Mouse (Mus musculus): ENCODE data around the gene Kcnma1. TPM values are rescaled to one million over a fixed set of nuclear protein-coding genes. Genes with fewer than 3 reads are reported as not detected.

Gene Kcnma1
- polyA plus RNA-seq, 1 experiment from 2014 or later, result 1.1 TPM

DNA sequence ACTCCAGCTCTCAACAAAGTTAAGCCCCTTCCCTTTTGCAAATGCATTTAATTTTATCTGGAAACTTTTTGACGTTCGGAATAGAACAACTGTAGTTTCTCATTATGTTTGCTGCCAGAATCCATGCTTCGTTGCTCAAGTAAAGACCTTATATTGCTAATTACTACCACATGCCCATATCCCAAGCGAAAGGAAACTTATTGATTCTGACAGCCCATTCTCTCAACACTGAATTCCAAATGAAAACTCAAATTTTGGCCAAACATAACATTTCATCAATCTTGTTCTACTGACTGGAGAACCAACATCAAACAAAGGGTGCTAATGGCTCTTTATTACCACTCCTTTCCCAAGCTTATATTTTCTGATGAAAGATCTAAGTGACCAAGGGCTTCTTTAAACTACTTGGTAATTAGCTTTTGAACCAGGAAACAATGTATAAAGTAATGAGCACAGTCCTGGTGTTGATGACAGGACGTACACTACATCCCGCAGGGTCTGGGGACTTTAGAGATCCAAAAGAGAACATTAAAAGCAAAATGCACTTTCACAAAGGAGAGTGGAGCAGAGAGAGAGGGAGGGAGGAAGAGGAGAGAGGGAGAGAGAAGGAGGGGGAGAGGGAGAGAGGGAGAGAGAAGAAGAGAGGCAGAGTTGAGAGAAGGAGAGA is 490.3 kb downstream of the Kcnma1 start:
- H3K4me1 ChIP-seq (ENCODE audit: control insufficient read depth, insufficient read depth, low read length), result no peaks in the 10 kb centered on the region
- DNase-seq (ENCODE audit: low spot score, missing footprints) (no peak), ATAC-seq (ENCODE audit: low FRiP score) (no peak)
- no peak overlapping the region for H3K27ac ChIP-seq (ENCODE audit: low read depth, low read length)
- WGBS, result 85% methylated on average over 6 of the region's 6 CpGs
- H3K4me3 ChIP-seq (ENCODE audit: low read depth, low read length), result no peak overlapping the region
- H3K27me3 ChIP-seq (ENCODE audit: control insufficient read depth, insufficient read depth, low read length), result no peaks in the 10 kb centered on the region
- H3K4me2 ChIP-seq, result no peak overlapping the region
- no peaks in the 10 kb centered on the region for H3K36me3 ChIP-seq (ENCODE audit: control insufficient read depth, insufficient read depth, low read length)
- no peaks in the 10 kb centered on the region for H3K9me3 ChIP-seq (ENCODE audit: control insufficient read depth, low read length)
- H3K9ac ChIP-seq (ENCODE audit: low read length), result no peak overlapping the region

DNA sequence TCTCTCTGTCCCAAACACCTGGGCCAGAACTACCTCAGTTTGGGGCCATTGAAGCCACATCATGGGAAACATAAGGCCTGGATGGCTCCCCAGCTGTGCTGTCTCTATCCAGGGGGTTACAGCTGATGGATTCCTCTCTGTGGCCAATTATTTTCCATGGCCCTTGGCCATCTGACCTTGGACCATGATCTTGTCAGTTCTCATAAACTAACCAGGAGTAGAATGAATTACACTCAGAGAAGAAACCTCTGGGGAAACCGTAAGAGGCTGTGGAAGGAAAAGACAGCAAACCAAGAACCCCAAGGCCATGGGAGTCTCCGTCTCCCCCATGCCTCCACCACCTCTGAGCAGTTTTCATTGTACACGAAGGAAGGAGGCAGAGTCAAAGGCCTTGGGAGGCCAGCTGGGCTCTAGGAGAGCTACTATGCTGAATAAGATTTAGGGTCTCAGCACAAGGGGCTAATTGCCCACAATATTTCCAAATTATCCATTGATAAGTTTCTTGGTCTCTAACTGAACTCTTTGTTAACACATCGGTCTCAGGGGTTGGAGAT is 491.6 kb downstream of the Kcnma1 start:
- DNase-seq (ENCODE audit: low spot score, missing footprints), result no peak
- Histone ChIP-seq H3K4me3 (ENCODE audit: low read depth, low read length) (no peak overlapping the region), H3K4me2 (no peak overlapping the region), H3K27me3 (ENCODE audit: control insufficient read depth, insufficient read depth, low read length) (no peaks in the 10 kb centered on the region), H3K4me1 (ENCODE audit: control insufficient read depth, insufficient read depth, low read length) (no peaks in the 10 kb centered on the region), H3K27ac (ENCODE audit: low read depth, low read length) (no peak overlapping the region), H3K9me3 (ENCODE audit: control insufficient read depth, low read length) (no peaks in the 10 kb centered on the region), H3K36me3 (ENCODE audit: control insufficient read depth, insufficient read depth, low read length) (no peaks in the 10 kb centered on the region), H3K9ac (ENCODE audit: low read length) (no peak overlapping the region)
- 83% methylated on average over 4 of the region's 4 CpGs for WGBS
- no peak for ATAC-seq (ENCODE audit: low FRiP score)

DNA sequence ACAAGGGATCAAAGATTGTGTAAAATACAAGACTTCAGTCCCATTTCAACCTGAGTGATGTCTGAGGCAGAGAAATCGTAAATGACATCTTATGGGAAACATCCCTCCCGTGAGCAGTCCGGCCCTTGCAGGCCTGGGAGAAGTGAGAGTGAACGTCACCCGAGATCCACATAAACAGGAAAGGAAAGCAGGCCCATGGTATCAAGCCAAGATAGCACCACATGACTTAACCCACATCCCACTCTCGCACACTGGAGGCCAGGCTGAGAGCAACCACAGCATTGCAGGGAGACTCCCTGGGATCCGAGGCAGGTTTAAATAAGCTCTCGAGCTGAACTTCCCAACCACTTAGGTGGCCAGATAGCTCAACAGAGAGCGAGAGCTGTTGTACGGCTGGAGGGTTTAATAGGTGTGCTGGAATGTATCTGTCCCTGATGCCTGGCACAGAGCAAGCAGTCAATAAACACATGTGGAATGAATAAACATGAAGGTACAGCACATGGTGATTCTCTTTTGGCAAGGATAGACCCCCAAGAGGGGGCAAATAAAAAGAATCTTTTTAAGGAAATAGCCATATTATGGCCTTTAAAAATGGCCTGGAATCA is 493.1 kb downstream of the Kcnma1 start:
- Histone ChIP-seq H3K9ac (ENCODE audit: low read length) (no peak overlapping the region), H3K4me3 (ENCODE audit: low read depth, low read length) (no peak overlapping the region), H3K36me3 (ENCODE audit: control insufficient read depth, insufficient read depth, low read length) (no peaks in the 10 kb centered on the region), H3K9me3 (ENCODE audit: control insufficient read depth, low read length) (no peaks in the 10 kb centered on the region), H3K27ac (ENCODE audit: low read depth, low read length) (no peak overlapping the region), H3K4me1 (ENCODE audit: control insufficient read depth, insufficient read depth, low read length) (no peaks in the 10 kb centered on the region), H3K4me2 (no peak overlapping the region), H3K27me3 (ENCODE audit: control insufficient read depth, insufficient read depth, low read length) (no peaks in the 10 kb centered on the region)
- WGBS, result 80% methylated on average over 10 of the region's 10 CpGs
- ATAC-seq (ENCODE audit: low FRiP score), result no peak
- no peak for DNase-seq (ENCODE audit: low spot score, missing footprints)

DNA sequence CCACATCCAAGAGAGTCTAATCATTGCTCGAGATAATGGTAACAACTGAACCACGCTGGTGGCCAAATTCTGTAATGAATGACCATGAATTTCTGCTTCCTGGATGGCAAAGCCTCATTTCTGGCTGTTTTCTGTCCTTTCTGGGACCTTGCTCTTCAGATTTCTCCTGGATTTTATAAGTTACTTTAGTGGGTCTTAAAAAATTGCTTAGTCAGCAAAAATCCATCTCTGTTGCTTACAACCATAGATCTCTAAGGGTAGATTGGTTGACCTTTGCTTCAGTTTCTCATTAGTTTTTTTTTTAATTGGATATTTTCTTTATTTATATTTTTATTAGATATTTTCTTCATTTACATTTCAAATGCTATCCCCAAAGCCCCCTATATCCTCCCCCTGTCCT is 496.9 kb downstream of the Kcnma1 start:
- H3K36me3 ChIP-seq (ENCODE audit: control insufficient read depth, insufficient read depth, low read length), result no peaks in the 10 kb centered on the region
- no peak overlapping the region for H3K4me2 ChIP-seq
- DNase-seq (ENCODE audit: low spot score, missing footprints) (peak; percentile 17), ATAC-seq (ENCODE audit: low FRiP score) (no peak)
- H3K4me3 ChIP-seq (ENCODE audit: low read depth, low read length), result no peak overlapping the region
- no peaks in the 10 kb centered on the region for H3K27me3 ChIP-seq (ENCODE audit: control insufficient read depth, insufficient read depth, low read length)
- no peak overlapping the region for H3K27ac ChIP-seq (ENCODE audit: low read depth, low read length)
- WGBS, result 80% methylated on average over 2 of the region's 2 CpGs
- H3K9ac ChIP-seq (ENCODE audit: low read length), result no peak overlapping the region
- no peaks in the 10 kb centered on the region for H3K9me3 ChIP-seq (ENCODE audit: control insufficient read depth, low read length)
- H3K4me1 ChIP-seq (ENCODE audit: control insufficient read depth, insufficient read depth, low read length), result no peaks in the 10 kb centered on the region

DNA sequence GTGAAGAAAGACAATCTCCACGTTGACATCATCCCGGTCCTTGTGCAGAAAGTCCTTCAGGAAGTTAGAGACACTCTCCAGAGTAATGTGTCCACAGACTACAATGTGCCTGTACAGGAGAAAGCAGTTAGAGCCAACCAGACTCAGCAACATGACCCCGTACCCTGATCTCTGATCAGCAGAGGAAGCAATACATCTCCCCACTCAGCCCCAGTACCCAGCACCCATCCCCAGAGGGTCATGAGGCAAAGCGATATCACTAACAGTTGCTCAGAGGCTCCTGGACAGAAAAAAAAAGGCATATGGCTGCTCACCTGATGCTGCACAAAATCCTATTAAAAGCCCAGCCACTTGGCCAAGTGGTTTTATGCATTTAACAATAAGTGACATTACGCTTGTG is 504.5 kb downstream of the Kcnma1 start:
- 85% methylated on average over 5 of the region's 5 CpGs for WGBS
- no peaks in the 10 kb centered on the region for H3K9me3 ChIP-seq (ENCODE audit: control insufficient read depth, low read length)
- H3K4me2 ChIP-seq, result no peak overlapping the region
- H3K4me3 ChIP-seq (ENCODE audit: low read depth, low read length), result no peak overlapping the region
- no peaks in the 10 kb centered on the region for H3K27me3 ChIP-seq (ENCODE audit: control insufficient read depth, insufficient read depth, low read length)
- H3K27ac ChIP-seq (ENCODE audit: low read depth, low read length), result no peak overlapping the region
- DNase-seq (ENCODE audit: low spot score, missing footprints) (no peak), ATAC-seq (ENCODE audit: low FRiP score) (no peak)
- H3K4me1 ChIP-seq (ENCODE audit: control insufficient read depth, insufficient read depth, low read length), result no peaks in the 10 kb centered on the region
- H3K36me3 ChIP-seq (ENCODE audit: control insufficient read depth, insufficient read depth, low read length), result no peaks in the 10 kb centered on the region
- no peak overlapping the region for H3K9ac ChIP-seq (ENCODE audit: low read length)

DNA sequence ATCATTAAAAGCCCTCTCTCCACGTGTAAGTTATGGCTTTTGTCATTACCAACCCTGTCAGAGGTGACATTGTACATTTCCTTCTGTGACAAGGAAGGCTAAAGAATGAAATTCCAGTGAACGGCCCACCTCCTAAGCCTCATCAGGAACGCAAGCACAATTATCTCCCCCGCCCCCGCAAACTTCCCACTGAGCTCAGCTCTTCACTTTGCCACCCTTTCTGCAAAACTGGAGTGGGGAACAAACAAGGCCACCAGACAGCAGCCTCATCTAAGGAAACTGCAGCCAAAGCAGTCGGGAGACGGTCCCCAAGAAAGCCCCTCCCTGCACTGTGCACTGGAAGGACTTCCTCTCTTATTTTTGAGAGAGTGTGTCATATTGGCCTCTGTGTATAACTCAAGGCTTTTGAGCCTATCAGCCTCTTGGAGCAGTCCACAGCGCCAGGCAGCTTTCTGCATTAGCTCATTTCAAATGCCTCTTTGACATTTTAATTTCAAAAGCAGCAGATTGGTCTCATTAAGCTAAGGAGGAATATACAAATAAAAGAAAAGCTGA is 512.0 kb downstream of the Kcnma1 start:
- H3K9me3 ChIP-seq (ENCODE audit: control insufficient read depth, low read length), result no peaks in the 10 kb centered on the region
- 52% methylated on average over 8 of the region's 8 CpGs for WGBS

DNA sequence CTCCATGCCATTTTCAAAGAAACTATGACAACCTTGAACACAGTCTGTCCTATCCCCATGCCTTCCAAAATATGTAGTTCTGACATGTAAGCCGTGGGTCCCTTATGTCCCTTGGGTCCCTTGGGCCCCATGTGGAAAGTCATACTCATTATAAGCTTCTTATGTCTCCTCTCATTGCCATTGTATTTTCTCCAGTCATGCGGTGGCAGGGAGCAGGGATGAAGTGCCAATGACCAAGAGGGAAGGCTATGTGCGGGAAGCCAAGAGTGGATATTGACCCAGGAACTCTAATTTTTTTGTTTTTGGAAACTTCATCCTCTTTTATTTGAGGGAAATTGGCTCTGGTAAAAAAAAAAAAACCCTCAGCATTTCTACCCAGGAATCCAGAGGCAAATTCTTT is 517.5 kb downstream of the Kcnma1 start:
- Histone ChIP-seq H3K27me3 (ENCODE audit: control insufficient read depth, insufficient read depth, low read length) (no peaks in the 10 kb centered on the region), H3K4me2 (no peak overlapping the region), H3K27ac (ENCODE audit: low read depth, low read length) (no peak overlapping the region), H3K9ac (ENCODE audit: low read length) (no peak overlapping the region), H3K36me3 (ENCODE audit: control insufficient read depth, insufficient read depth, low read length) (no peaks in the 10 kb centered on the region), H3K4me3 (ENCODE audit: low read depth, low read length) (no peak overlapping the region), H3K9me3 (ENCODE audit: control insufficient read depth, low read length) (no peaks in the 10 kb centered on the region), H3K4me1 (ENCODE audit: control insufficient read depth, insufficient read depth, low read length) (no peaks in the 10 kb centered on the region)
- WGBS, result 88% methylated on average over 3 of the region's 3 CpGs
- ATAC-seq (ENCODE audit: low FRiP score) (no peak), DNase-seq (ENCODE audit: low spot score, missing footprints) (peak; percentile 61)

More for the DNA sequence above, 512.0 kb downstream of the Kcnma1 start:
- Histone ChIP-seq H3K4me2 (no peak overlapping the region), H3K27me3 (ENCODE audit: control insufficient read depth, insufficient read depth, low read length) (no peaks in the 10 kb centered on the region), H3K27ac (ENCODE audit: low read depth, low read length) (no peak overlapping the region), H3K4me3 (ENCODE audit: low read depth, low read length) (no peak overlapping the region), H3K4me1 (ENCODE audit: control insufficient read depth, insufficient read depth, low read length) (no peaks in the 10 kb centered on the region), H3K36me3 (ENCODE audit: control insufficient read depth, insufficient read depth, low read length) (no peaks in the 10 kb centered on the region), H3K9ac (ENCODE audit: low read length) (no peak overlapping the region)
- DNase-seq (ENCODE audit: low spot score, missing footprints) (peak; percentile 64), ATAC-seq (ENCODE audit: low FRiP score) (no peak)

DNA sequence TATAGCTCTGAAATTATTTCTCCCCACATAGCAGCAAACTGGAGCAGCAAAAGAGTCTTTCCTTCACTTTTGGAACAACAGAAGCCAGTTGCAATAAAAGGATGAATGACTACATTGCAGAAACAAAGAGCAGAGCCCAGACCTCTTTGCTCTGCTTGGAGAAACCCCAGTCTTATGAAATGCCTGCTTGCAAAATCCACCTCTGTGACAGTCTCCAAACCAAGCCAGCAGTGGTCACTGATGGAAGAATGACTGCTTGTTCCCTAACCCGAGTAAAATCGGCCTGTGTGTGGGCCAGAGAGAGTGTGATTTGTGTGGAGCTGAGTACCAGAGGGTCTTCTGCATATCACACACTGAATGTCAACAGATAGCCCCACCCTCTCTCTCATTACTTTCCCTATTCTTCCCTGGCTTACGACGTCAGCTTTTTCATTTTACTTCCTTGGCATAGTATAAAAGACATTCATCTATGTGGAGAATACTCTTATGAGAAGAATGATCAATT is 518.0 kb downstream of the Kcnma1 start:
- Histone ChIP-seq H3K4me2 (no peak overlapping the region), H3K36me3 (ENCODE audit: control insufficient read depth, insufficient read depth, low read length) (no peaks in the 10 kb centered on the region), H3K4me3 (ENCODE audit: low read depth, low read length) (no peak overlapping the region), H3K9ac (ENCODE audit: low read length) (no peak overlapping the region), H3K27me3 (ENCODE audit: control insufficient read depth, insufficient read depth, low read length) (no peaks in the 10 kb centered on the region), H3K9me3 (ENCODE audit: control insufficient read depth, low read length) (no peaks in the 10 kb centered on the region), H3K27ac (ENCODE audit: low read depth, low read length) (no peak overlapping the region), H3K4me1 (ENCODE audit: control insufficient read depth, insufficient read depth, low read length) (no peaks in the 10 kb centered on the region)
- DNase-seq (ENCODE audit: low spot score, missing footprints) (peak; percentile 33), ATAC-seq (ENCODE audit: low FRiP score) (no peak)
- WGBS, result 95% methylated on average over 4 of the region's 4 CpGs

DNA sequence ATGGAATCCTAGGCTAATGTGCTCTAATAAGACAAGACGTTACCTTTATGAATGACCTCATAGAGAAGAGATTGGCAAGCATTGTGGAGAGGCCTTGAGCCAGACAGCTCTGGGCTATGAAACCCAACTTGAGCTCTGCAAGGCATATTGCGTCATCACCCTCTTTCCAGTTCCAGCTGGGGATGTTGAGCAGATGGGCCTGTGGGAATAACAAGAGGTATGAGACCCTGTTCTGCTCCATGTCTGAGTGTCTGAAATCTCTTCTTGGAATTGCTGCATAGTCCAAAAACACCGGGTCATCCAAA is 519.8 kb downstream of the Kcnma1 start:
- no peak overlapping the region for H3K9ac ChIP-seq (ENCODE audit: low read length)
- ATAC-seq (ENCODE audit: low FRiP score), result no peak
- no peaks in the 10 kb centered on the region for H3K36me3 ChIP-seq (ENCODE audit: control insufficient read depth, insufficient read depth, low read length)
- H3K4me2 ChIP-seq, result no peak overlapping the region
- H3K9me3 ChIP-seq (ENCODE audit: control insufficient read depth, low read length), result no peaks in the 10 kb centered on the region
- H3K4me3 ChIP-seq (ENCODE audit: low read depth, low read length), result no peak overlapping the region
- no peaks in the 10 kb centered on the region for H3K27me3 ChIP-seq (ENCODE audit: control insufficient read depth, insufficient read depth, low read length)
- DNase-seq (ENCODE audit: low spot score, missing footprints), result peak; percentile 44
- H3K4me1 ChIP-seq (ENCODE audit: control insufficient read depth, insufficient read depth, low read length), result no peaks in the 10 kb centered on the region
- WGBS, result 84% methylated on average over 3 of the region's 3 CpGs
- H3K27ac ChIP-seq (ENCODE audit: low read depth, low read length), result no peak overlapping the region

All from midbrain, embryonic 11.5 days (tissue).